Mouse (Mus musculus) forebrain, embryonic 15.5 days (tissue): ENCODE measurements around the gene Arl4a. TPM values are rescaled to one million over a fixed set of nuclear protein-coding genes. Genes with fewer than 3 reads are reported as not detected.

Experiments used
- ATAC-seq: fragments of 200-750 bp; cut with Nextera tagmentation; replicated peaks from 2 replicates; pipeline ENCODE4 v1.8.0; 2017; ENCODE audit warnings: mild to moderate bottlenecking, moderate TSS enrichment, moderate library complexity
- H3K27ac ChIP-seq: fragments of 300-500 bp; sonication (generic); replicated peaks from 2 replicates; pipeline ENCODE4 v1.5.1; 2015; ENCODE audit warnings: mild to moderate bottlenecking, inconsistent platforms
- H3K27me3 ChIP-seq: fragments of 300-500 bp; sonication (generic); 2 replicates; pipeline ENCODE4 v1.6.1; 2015; ENCODE audit warnings: inconsistent platforms
- H3K36me3 ChIP-seq: fragments of 300-500 bp; sonication (generic); 2 replicates; pipeline ENCODE4 v1.6.1; 2015; ENCODE audit warnings: mild to moderate bottlenecking, inconsistent platforms
- H3K4me1 ChIP-seq: fragments of 300-500 bp; sonication (generic); 2 replicates; pipeline ENCODE4 v1.6.1; 2015; ENCODE audit warnings: inconsistent platforms
- H3K4me2 ChIP-seq: fragments of 300-500 bp; sonication (generic); replicated peaks from 2 replicates; pipeline ENCODE4 v1.6.1; 2015; ENCODE audit warnings: mild to moderate bottlenecking, inconsistent platforms
- H3K4me3 ChIP-seq: fragments of 300-500 bp; sonication (generic); 2 replicates; pipeline ENCODE4 v1.5.1; 2015; ENCODE audit warnings: mild to moderate bottlenecking, inconsistent platforms
- H3K9ac ChIP-seq: fragments of 300-500 bp; sonication (generic); replicated peaks from 2 replicates; pipeline ENCODE4 v1.6.1; 2015; ENCODE audit warnings: mild to moderate bottlenecking, inconsistent platforms
- H3K9me3 ChIP-seq: fragments of 300-500 bp; sonication (generic); 2 replicates; pipeline ENCODE4 v1.6.1; 2016; ENCODE audit warnings: inconsistent platforms
- whole genome bisulfite sequencing: fragments of 180-500 bp; shearing (Covaris S2); methylation state at CpG from one replicate; pipeline ENCODE4 v1.1.7; 2015; ENCODE audit warnings: mixed read lengths; 5-methylcytosine and 5-hydroxymethylcytosine counted together
- polyA plus RNA-seq: library from polyadenylated mRNA; unstranded; fragments of >200 nt; fragmentation: Nextera tagmentation; extraction: Ambion mirVana; gene quantifications from 2 replicates; pipeline ENCODE4 v1.2.1, GENCODE M21; 2015

Gene Arl4a
- polyA plus RNA-seq, 1 experiment from 2014 or later = 73.7 TPM

DNA sequence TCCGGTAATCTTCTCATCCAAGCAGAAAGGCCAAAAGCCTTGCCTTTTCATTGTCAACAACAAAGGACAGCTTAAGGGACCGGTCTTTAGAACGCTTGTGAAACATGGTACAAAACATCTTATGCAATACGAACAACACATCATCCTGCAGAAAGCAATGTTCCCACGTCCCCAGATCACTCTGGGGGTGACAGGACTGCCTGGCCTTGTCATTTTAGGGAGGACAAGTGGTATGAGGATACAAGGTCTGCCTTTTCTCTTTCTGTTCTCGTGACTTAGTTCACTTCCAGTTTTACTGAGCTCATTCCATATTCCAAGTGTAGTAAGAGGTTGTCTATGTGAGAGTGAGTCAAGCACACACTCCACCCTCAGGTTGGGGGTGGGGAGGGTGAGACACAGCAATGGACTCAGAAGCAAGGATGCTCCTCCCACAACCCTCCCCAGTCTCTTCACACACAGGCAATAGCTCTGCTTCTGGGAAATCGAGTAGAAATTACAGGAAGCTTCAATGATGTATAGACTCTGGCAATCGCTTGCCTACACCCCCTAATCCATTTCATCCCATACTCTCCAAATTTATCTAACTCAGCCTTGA, 59.7 kb downstream of the Arl4a start:
- H3K27ac ChIP-seq = no peak overlapping the region
- no peak overlapping the region for H3K4me2 ChIP-seq
- H3K27me3 ChIP-seq = 0 out of 2 replicates have a peak, but pooled peaks cover 2% of the 10 kb centered on the region
- peaks cover 18% of the 10 kb centered on the region for H3K4me1 ChIP-seq
- H3K36me3 ChIP-seq = no peaks in the 10 kb centered on the region
- WGBS = 47% methylated on average over 8 of the region's 8 CpGs
- no peaks in the 10 kb centered on the region for H3K9me3 ChIP-seq
- ATAC-seq = no peak
- no peak overlapping the region for H3K9ac ChIP-seq
- H3K4me3 ChIP-seq = no peak overlapping the region

DNA sequence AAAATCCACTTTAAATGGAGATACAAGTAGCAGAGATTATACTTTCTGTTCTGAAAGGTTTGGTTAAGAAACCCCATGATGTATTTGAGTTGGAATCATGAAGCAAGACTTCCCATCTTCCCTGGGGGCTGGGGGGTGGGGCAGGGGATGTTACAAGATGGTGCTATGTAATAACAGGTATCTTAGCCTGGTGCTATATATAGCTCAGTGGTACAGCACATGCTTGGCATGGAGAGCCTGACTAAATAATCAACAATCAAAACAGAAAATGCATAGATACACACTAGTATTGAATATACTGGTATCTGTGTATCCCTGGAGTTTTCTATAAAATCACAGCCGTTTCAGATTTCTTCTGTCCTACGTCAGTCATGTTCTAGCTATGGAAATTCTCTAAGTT, 61.4 kb downstream of the Arl4a start:
- H3K36me3 ChIP-seq = no peaks in the 10 kb centered on the region
- peaks cover 18% of the 10 kb centered on the region for H3K4me1 ChIP-seq
- peak overlapping the region; percentile 82 for H3K27ac ChIP-seq
- H3K9ac ChIP-seq = no peak overlapping the region
- no peaks in the 10 kb centered on the region for H3K9me3 ChIP-seq
- peak; percentile 63 for ATAC-seq
- H3K27me3 ChIP-seq = 0 out of 2 replicates have a peak, but pooled peaks cover 2% of the 10 kb centered on the region
- 89% methylated on average over 2 of the region's 2 CpGs for WGBS
- no peak overlapping the region for H3K4me3 ChIP-seq
- H3K4me2 ChIP-seq = no peak overlapping the region

DNA sequence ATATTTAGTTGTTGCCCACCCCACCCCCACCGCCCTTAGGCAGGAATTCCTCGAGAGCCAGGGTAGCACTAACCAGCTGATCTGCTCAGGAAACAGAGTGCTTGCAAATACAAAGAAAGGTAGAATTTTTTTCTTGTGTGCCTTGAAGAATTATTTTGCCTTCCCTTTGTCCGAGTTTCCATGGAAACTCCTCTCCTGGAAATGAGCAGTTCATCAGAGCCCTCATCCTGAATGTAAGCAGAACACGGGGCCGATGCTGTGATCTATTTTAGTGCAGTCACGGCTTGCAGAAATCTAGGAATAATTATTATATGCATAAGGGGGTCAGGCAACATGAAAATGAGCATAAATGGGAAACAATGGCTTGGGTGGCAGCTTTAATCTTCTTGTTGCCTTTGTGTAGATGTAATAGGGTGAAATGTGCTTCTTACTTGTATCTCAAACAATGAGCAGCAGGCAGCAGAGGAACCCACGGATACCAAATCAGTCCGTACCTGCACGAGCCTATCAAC, 61.9 kb downstream of the Arl4a start:
- Histone ChIP-seq H3K9ac (no peak overlapping the region), H3K4me2 (peak overlapping the region; percentile 26), H3K4me3 (0 out of 2 replicates have a peak overlapping the region, but pooled peaks have one; percentile 11), H3K9me3 (no peaks in the 10 kb centered on the region), H3K27ac (peak overlapping the region; percentile 82), H3K36me3 (no peaks in the 10 kb centered on the region), H3K4me1 (peaks cover 18% of the 10 kb centered on the region), H3K27me3 (0 out of 2 replicates have a peak, but pooled peaks cover 2% of the 10 kb centered on the region)
- WGBS = 11% methylated on average over 9 of the region's 9 CpGs
- ATAC-seq = peak; percentile 76

DNA sequence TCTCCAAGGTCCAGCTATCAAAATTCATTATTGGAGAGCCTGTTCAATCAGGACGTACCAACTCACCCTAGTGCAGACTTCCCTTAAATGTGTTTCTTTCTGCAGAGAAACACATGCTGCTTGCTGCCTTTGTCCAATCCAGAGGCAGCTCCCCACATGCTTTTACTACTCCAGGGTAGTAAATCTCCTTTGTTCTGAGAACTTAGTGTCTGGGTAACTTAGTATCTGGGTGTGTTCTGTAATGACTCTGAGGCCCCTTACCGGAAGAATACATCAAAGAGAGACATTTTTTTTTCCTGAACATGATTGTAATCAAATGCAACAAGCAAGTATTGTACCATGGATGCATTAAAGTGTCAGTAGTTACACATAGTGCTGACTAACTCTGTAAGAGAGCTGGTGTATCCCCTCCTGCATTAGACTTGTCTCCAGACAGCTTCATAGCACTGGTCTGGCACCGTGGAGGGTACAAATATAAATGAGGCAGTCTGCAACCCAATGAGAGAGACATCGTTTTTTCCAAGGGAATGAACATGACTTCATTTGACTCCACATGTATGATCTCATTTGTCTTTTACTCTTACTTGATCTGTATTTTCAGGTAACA, 62.7 kb downstream of the Arl4a start:
- Histone ChIP-seq H3K27me3 (0 out of 2 replicates have a peak, but pooled peaks cover 2% of the 10 kb centered on the region), H3K4me2 (no peak overlapping the region), H3K9ac (no peak overlapping the region), H3K4me1 (peaks cover 18% of the 10 kb centered on the region), H3K36me3 (no peaks in the 10 kb centered on the region), H3K9me3 (no peaks in the 10 kb centered on the region), H3K27ac (peak overlapping the region; percentile 82), H3K4me3 (no peak overlapping the region)
- peak; percentile 39; the same call in 1 of the 2 replicates for ATAC-seq
- 21% methylated on average over 4 of the region's 4 CpGs for WGBS

DNA sequence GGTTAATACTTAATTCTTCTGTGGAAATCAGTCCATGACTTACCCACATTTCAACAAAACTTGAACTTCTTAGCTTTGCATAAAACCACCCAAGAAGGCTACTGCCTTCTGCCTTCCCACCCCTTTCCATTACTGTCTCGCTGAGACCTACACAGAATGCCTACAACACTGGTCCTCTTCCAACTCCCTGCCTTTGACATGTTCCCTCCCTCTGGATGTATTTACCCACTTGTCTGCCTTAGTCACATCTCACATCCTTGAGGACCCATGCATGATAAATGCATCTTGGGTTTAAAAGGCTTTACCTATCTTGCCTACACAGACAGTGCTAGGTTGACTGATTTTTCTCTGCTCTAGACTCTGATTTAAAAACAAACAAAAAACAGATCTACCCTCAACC, 63.6 kb downstream of the Arl4a start:
- H3K4me3 ChIP-seq = no peak overlapping the region
- 87% methylated on average over 1 of the region's 1 CpGs for WGBS
- H3K4me1 ChIP-seq = peaks cover 18% of the 10 kb centered on the region
- H3K27me3 ChIP-seq = 0 out of 2 replicates have a peak, but pooled peaks cover 2% of the 10 kb centered on the region
- no peaks in the 10 kb centered on the region for H3K9me3 ChIP-seq
- ATAC-seq = no peak
- no peak overlapping the region for H3K27ac ChIP-seq
- no peaks in the 10 kb centered on the region for H3K36me3 ChIP-seq
- no peak overlapping the region for H3K4me2 ChIP-seq
- H3K9ac ChIP-seq = no peak overlapping the region

DNA sequence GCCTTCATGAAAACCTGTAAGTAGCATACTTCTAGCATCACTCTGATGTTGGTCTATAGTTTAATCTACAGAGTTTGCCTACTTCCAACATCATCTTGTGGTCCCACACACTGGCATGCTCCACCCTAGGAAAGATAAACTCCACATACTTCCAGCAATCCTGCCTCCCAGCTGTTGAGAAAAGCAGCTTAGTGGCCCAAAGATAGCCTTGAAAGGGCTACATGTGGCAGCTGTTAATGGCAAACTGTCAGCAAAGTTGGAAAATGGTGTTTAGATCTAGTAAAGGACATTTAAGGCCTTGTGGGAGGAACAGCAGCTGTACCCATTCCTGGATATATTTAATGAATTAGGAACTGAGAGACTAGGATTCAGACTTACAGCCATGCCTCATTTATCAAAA, 68.3 kb downstream of the Arl4a start:
- H3K36me3 ChIP-seq = no peaks in the 10 kb centered on the region
- no peak overlapping the region for H3K4me2 ChIP-seq
- H3K27ac ChIP-seq = no peak overlapping the region
- no peaks in the 10 kb centered on the region for H3K9me3 ChIP-seq
- no peaks in the 10 kb centered on the region for H3K27me3 ChIP-seq
- no peak for ATAC-seq
- H3K4me1 ChIP-seq = no peaks in the 10 kb centered on the region
- no peak overlapping the region for H3K4me3 ChIP-seq
- no peak overlapping the region for H3K9ac ChIP-seq

DNA sequence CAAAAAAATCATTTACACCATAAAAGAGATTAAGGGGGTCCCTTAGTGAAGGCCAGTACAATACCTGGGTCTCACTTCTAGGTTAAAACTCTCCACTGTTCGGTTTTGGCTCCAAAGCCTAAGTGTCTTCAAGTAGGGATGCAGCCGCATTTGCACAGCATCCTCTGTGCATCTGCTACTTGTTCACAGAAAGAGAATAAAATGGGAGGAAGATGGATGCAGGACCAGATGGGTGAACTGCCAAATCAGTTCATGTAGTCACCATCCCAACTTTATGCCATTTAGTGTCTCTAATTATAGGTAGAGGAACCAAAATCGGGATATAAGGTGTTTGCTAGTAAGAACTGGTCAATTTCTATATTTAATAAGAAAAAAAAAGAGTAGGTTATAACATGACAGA, 69.7 kb downstream of the Arl4a start:
- WGBS = 91% methylated on average over 3 of the region's 3 CpGs
- no peak overlapping the region for H3K4me2 ChIP-seq
- H3K27me3 ChIP-seq = no peaks in the 10 kb centered on the region
- H3K9me3 ChIP-seq = no peaks in the 10 kb centered on the region
- ATAC-seq = no peak
- H3K4me3 ChIP-seq = no peak overlapping the region
- no peak overlapping the region for H3K9ac ChIP-seq
- H3K4me1 ChIP-seq = no peaks in the 10 kb centered on the region
- H3K36me3 ChIP-seq = no peaks in the 10 kb centered on the region
- H3K27ac ChIP-seq = no peak overlapping the region

DNA sequence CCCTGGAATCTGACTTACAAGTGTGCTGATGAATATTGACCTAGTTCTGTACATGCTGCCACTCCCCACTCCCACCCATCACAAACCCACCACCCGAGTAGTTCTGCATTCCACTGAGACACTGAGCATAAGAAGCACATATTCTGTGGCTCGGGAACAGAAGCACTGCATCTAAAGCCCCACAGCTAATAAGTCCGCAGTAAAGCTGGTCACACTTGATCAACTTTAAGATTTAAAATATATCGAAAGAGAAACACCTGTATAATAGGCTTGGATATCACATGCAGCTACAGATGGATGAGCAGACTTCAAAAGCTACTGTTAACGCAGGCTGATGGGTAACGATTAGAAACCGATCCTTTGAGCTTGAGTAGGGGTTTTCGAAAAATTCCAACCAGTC, 78.7 kb downstream of the Arl4a start:
- ATAC-seq = no peak
- 69% methylated on average over 8 of the region's 8 CpGs for WGBS

DNA sequence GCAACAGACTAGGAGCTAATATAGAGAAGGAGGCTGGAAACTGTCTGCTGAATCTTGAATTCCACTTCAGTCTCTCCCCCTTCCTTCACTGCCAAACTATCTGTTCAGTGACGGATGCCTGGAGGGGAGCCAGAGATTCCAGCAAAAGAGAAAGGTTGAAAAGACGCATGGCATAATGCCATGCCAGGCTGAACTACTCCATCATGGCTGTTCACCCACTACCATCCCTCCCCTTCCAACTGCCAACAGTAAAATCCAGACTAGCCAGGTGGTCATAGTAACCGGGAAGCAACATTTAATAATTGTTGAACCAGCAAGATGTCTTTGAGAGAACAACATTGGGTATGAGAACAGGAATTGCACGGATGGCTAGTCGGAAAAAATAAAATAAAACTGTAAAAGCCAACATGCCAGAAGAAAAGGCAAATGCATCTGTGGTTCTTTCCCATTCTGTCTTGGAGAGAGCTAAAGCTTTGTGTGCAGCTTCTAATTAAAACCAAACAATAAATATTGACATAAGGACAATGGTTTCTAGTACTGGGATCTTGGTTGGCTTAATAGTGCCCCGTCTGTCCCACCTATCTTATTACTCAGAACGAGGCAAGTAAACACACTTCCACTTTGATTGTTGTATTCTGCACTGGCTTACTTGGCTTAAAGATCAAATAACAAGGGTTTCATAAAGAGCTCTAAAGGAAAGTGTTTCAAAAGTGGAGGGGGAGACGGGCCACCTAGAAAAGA, 79.7 kb downstream of the Arl4a start:
- no peak overlapping the region for H3K4me2 ChIP-seq
- peak overlapping the region; percentile 32 for H3K27ac ChIP-seq
- no peaks in the 10 kb centered on the region for H3K36me3 ChIP-seq

More for the DNA sequence above, 78.7 kb downstream of the Arl4a start:
- no peak overlapping the region for H3K9ac ChIP-seq
- H3K27me3 ChIP-seq = no peaks in the 10 kb centered on the region
- no peak overlapping the region for H3K27ac ChIP-seq
- H3K4me2 ChIP-seq = no peak overlapping the region
- no peak overlapping the region for H3K4me3 ChIP-seq
- H3K4me1 ChIP-seq = peaks cover 28% of the 10 kb centered on the region
- H3K9me3 ChIP-seq = no peaks in the 10 kb centered on the region
- H3K36me3 ChIP-seq = no peaks in the 10 kb centered on the region

DNA sequence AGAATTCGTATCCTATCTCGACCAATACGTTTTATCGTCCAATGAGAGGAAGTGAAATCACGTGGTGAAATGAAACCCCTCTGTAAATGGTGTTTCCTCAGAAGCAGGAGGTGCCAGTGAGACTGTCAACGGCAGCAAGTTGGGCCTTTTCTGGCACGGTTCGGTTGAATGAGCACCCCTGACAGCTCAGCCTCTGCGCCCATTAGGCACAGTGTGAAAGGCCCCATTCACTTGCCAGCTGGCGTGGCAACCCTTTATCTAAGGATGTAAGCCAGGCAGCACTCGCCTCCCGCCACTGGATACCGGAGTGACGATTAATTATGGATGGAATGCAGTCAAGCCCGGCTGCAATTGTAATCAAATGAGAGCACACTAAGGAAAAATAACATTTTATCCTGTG, 81.4 kb downstream of the Arl4a start:
- Histone ChIP-seq H3K4me1 (peaks cover 28% of the 10 kb centered on the region), H3K4me2 (peak overlapping the region; percentile 38), H3K4me3 (peak overlapping the region; percentile 26), H3K27me3 (no peaks in the 10 kb centered on the region), H3K9ac (no peak overlapping the region), H3K27ac (peak overlapping the region; percentile 53; the same call in 1 of the 2 replicates), H3K36me3 (no peaks in the 10 kb centered on the region), H3K9me3 (no peaks in the 10 kb centered on the region)
- peak; percentile 95 for ATAC-seq
- WGBS = 7% methylated on average over 15 of the region's 15 CpGs

More for the DNA sequence above, 79.7 kb downstream of the Arl4a start:
- WGBS = 12% methylated on average over 8 of the region's 8 CpGs
- Histone ChIP-seq H3K9ac (no peak overlapping the region), H3K4me3 (no peak overlapping the region), H3K27me3 (no peaks in the 10 kb centered on the region), H3K9me3 (no peaks in the 10 kb centered on the region), H3K4me1 (peaks cover 28% of the 10 kb centered on the region)
- ATAC-seq = peak; percentile 89
